Mouse (Mus musculus) testis, adult 2 months (tissue): Measurements from ENCODE around the gene Efemp2.

Experiments
- CTCF ChIP-seq: fragments of 200-500 bp; IDR thresholded peaks from 2 replicates; pipeline ENCODE4 v1.5.1; 2012; ENCODE audit warnings: low read depth, mild to moderate bottlenecking, inconsistent platforms, low read length, moderate library complexity; ENCODE audit not compliant: control insufficient read depth, insufficient read depth, insufficient replicate concordance
- POLR2A ChIP-seq: fragments of 200-500 bp; IDR thresholded peaks from 2 replicates; pipeline ENCODE4 v1.6.1; 2012; ENCODE audit warnings: low read depth, mild to moderate bottlenecking, inconsistent platforms, low read length, moderate library complexity; ENCODE audit not compliant: control insufficient read depth

DNA sequence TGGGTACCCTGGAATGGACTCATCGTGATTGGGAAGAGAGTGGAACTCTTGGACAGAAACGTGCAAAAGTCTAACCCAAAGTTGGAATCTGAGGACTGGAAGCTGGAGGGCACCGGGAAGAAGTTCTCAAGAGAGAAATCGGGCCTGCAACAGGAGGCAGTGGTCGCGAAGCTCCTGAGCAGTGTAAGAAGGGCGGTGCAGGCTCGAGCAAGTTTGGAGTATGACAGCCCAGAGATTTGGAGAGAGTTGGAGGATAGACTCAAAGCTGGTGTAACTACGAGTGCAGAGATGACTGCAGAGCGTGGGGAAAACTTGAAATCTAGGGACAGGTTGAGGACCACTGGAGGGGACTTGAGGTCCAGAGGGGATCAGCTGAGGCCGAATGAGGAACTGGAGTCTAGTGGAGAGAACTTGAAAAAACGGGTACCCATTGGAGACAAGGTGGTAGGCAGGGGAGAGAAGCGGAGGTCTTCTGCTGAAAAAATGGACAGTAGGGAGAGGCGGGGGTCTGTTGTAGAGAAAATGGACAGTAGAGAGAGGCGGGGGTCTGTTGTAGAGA lies 37.4 kb downstream of the Efemp2 start:
- TF ChIP-seq CTCF (no peak), POLR2A (no peak)
